Mouse (Mus musculus) testis, adult 2 months (tissue): ENCODE data around the gene Gm37240.

ENCODE experiments used
- CTCF ChIP-seq: fragments of 200-500 bp; IDR thresholded peaks from 2 replicates; pipeline ENCODE4 v1.5.1; 2012; ENCODE audit warnings: low read depth, mild to moderate bottlenecking, inconsistent platforms, low read length, moderate library complexity; ENCODE audit not compliant: control insufficient read depth, insufficient read depth, insufficient replicate concordance
- POLR2A ChIP-seq: fragments of 200-500 bp; IDR thresholded peaks from 2 replicates; pipeline ENCODE4 v1.6.1; 2012; ENCODE audit warnings: low read depth, mild to moderate bottlenecking, inconsistent platforms, low read length, moderate library complexity; ENCODE audit not compliant: control insufficient read depth

DNA sequence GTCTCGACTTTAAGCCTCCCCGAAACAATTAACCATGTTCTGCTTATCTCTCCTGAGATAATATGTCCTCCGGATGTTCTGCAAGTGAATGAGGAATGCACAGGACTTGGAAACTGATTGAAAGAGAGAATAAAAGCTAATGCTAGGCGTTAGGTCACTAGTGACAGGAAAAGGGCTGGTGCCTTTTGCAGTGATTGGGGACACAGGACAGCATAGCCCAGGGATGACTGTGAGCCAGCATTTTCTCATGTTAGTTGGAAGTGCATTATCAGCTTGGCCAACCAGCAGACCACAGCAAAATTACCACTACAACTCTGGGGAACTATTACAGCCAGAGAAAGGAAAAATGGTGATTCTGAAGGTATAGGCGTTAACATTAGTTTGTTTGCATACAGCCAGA, 1163.3 kb downstream of the Gm37240 start:
- TF ChIP-seq CTCF (no peak), POLR2A (no peak)
